Mouse (Mus musculus): ENCODE results near the gene Zfp830.

DNA sequence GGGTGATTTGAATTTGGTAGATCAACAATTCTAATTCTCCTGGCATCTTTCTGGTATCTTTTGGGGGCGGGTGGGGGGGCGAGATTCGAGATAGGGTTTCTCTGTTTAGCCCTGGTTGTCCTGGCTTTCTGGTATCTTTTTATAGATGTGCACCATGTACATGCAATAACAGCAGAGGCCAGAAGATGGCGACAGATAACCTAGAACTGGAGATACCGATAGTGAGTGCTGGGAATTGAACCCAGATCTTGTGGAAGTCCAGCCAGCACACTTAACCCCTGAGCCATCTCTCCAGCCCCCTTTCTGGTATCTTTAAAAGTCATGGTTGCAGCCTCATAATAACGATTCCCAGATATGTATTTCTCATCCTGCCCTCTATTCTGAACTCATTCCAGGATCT lies 18.0 kb upstream of the Zfp830 start:
- TF ChIP-seq USF1 (IDR thresholded peaks at IDR 0.05; ENCODE audit: low read depth): no peak
- TF ChIP-seq TCF12 (IDR thresholded peaks at IDR 0.05; ENCODE audit: insufficient read depth, poor library complexity, severe bottlenecking): no peak
- no peak for TF ChIP-seq POLR2A (IDR thresholded peaks at IDR 0.05; ENCODE audit: insufficient read length, low read depth)
- no peak for TF ChIP-seq MAX (IDR thresholded peaks at IDR 0.05; ENCODE audit: low read depth)
- no peak for TF ChIP-seq MYOG (IDR thresholded peaks at IDR 0.05; ENCODE audit: control insufficient read depth in 1 of 3, insufficient read depth in 1 of 3, insufficient read length in 2 of 3, low read depth in 2 of 3)
- no peak for TF ChIP-seq TCF3 (IDR thresholded peaks at IDR 0.05; ENCODE audit: insufficient read length, low read depth)
- TF ChIP-seq CEBPB (IDR thresholded peaks at IDR 0.05; ENCODE audit: insufficient read depth, poor library complexity, severe bottlenecking): no peak
- no peak for TF ChIP-seq MYOD1 (IDR thresholded peaks at IDR 0.05; ENCODE audit: control insufficient read depth in 1 of 3, insufficient read length in 2 of 3, low read depth in 2 of 3)
- TF ChIP-seq E2F4 (IDR thresholded peaks at IDR 0.05; ENCODE audit: insufficient read depth): no peak

All from myocyte (in vitro differentiated cells).